Mouse (Mus musculus) 3134 (cell line): ENCODE results near the gene Dip2b.

ENCODE experiments used
- DNase-seq: peaks from one replicate; pipeline ENCODE4 v3.0.0-alpha.2; 2011; ENCODE audit warnings: low spot score; ENCODE audit not compliant: insufficient read length; ENCODE audit errors: extremely low read depth

The Dip2b gene

DNA sequence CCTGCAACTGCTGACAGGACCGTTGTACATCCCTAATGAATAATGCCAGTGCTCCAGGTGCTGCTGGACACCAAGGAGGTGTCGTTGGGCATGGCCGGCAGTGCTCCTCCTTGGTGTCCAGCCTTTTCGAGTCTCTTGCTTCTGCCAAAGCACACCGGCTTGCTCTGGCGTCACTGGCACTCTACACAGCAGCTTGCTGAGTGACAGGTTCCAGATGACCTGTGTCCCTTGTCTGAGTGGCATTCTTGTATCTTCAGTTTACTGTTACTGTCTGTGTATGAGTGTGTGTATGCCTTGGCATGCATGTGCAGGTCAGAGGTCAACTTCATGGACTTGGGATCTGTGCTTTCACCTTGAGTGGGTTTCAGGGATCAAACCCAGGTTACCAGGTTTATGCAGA, 83.0 kb downstream of the Dip2b start:
- DNase-seq: no peak

DNA sequence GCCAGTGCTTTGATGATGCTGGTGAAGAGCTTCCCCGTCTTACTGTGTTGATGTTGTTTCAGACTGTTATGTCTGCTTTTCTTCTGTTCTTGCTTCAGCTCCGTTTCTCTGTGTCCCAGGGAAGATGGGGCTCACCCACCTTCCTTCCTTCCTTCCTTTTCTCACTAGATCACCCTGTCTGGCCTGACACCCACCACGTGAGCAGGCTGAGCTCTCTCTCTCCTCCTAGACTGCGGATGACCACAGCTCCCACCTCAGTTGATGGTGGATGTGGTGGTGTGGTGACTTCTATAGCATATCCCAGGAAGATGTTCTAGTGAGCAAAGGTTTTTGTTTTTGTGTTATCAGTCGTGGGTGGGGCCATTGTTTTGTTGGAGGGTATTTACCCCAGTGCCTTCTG, 85.4 kb downstream of the Dip2b start:
- DNase-seq: no peak

DNA sequence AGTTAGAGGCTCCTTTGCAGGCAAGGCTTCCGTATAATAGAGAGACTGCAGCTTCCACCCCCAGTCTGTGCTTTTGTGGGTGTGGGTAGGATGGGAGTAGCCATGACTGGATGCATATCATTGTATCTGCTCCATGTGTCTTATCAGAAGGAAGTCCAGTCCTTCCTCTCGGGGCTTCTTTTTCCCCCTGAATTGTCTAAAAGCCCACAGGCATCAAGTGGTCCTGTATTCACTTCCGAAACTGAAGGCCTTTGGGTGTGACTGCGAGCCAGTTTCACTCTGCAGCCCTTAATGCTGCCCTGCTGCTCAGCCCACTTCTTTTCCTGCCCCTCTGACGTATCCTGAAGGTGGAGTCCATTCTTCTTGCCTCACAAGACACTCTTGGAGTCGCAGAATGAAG, 86.8 kb downstream of the Dip2b start:
- no peak for DNase-seq

DNA sequence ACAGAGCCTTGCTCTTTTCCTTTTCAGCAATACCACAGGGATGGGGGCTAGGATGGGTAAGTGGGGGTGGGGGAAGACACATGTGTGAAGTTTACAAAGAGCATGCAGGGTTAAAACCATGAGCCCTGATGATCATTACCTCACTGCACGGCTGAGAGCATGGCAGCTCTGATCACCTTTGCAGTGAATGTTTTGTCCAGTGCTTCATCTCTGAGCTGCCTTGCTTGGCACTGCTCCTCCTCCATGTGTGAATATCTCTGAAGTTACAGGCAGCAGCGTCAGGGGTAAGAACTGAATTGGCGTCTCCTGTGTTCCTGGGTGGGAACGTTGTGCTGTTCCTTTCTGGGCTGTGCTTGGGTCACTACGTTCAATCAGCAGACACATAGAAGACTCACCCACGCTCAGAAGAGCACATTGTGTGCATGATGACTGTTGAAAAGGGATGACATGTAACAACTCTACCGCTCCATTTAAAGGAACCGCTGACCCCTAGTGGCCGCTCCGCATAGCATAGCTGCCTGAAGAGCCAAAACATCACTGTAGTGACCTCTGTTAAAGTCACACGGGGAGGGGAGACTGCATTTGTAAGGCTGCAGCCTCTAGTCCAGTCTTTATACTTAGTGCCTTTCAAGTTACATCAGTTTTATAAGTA, 88.1 kb downstream of the Dip2b start:
- peak; percentile 50 for DNase-seq

DNA sequence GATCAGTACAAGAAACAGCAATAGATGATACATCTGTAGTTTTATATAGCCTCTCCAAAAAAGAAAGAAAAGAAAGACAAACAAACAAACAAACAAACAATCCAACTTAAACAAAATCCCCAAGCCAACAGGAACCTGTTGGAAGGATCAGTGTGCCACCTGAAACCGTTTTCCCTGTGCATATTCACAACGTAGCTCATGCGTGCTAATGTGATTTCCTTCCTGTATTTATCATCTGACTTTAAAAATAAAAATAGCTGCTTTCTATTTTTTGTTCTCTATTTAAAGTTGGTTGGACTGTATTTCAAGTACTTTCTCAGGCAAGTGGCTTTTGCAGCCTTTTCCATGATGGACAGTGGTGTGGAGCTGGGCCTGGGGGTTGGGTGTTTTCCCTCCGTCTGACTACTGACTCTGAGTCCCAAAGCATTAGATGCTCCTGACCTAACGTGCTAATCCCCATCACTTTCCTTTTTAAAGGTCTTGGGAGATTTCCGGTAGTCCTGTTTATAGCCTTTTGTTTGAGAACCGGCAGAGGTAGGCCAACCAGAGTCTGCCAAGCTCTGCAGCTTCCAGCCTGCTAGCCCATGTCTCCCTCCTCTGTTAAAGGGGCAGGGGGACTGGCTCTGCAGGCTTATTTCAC, 90.8 kb downstream of the Dip2b start:
- DNase-seq: no peak

DNA sequence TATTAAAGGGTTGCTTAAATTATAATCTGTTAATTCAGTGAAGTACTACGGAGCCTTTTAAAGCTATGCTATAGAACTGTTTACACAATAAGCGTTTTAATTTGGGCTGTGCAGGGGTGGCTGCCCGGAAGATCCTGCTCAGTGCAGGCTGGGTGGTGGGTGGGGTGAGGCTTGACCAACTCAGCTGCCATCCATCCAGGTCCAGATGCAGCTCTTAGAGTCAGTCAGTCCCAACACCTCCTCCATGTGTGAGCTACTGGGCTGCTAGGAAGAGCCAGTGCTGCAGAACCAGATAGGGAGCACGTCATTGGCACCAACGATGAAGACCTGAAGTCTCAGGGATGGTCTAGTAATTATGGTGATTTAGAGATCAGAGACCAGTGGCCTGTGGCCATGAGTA, 101.2 kb downstream of the Dip2b start:
- DNase-seq: no peak

DNA sequence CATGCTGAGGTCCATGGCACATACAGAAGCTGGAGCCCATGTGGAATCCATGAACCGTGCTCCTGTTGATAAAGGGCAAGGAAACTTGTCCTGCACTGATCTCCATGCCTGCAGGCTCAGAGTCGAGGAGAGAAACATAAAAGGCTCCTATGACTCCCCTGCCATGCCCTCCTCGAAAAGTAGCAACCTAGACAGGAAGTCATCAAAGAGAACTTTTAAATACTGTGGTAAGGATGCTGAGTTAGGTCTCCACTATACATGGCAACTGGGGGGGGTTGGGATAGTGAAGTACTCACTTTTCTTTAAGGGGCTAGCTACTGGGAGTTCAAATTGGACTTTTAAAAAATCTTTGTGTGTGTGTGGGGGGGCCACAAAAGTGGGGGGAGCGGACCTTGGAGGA, 102.0 kb downstream of the Dip2b start:
- no peak for DNase-seq

DNA sequence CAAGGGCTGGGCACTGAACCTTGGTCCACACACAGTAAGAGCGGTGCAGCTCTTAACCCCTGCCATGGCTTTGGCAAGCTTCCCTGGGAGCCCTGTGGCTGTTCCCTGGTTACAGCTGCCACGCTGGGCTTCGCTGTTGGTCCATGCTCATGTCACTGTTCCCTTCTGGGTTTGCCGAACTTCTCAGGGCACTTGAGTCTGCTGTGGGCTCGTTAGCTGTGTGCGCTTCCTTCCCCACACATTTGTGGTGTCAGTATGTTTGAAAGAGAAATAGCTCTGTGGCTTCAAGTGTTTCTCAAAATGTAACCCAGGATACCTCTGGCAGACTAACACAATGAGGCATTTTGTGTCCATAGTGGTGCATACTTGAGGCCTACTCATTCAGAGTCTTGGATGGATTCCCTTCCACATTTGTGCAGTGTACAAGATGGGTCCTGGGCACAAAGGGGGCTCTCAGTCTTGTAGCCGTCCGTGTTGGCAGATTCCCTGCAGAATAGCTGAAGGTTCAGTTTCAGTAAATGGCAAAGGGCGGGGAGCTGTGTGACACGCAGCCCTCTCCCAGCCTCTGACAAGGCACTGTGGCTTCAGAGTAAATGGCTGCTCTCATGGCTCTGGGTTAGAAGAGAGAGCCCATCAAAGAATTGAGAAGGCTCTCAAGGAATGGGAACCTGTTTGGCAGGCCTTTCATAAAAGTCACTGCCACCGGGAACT, 104.8 kb downstream of the Dip2b start:
- no peak for DNase-seq

DNA sequence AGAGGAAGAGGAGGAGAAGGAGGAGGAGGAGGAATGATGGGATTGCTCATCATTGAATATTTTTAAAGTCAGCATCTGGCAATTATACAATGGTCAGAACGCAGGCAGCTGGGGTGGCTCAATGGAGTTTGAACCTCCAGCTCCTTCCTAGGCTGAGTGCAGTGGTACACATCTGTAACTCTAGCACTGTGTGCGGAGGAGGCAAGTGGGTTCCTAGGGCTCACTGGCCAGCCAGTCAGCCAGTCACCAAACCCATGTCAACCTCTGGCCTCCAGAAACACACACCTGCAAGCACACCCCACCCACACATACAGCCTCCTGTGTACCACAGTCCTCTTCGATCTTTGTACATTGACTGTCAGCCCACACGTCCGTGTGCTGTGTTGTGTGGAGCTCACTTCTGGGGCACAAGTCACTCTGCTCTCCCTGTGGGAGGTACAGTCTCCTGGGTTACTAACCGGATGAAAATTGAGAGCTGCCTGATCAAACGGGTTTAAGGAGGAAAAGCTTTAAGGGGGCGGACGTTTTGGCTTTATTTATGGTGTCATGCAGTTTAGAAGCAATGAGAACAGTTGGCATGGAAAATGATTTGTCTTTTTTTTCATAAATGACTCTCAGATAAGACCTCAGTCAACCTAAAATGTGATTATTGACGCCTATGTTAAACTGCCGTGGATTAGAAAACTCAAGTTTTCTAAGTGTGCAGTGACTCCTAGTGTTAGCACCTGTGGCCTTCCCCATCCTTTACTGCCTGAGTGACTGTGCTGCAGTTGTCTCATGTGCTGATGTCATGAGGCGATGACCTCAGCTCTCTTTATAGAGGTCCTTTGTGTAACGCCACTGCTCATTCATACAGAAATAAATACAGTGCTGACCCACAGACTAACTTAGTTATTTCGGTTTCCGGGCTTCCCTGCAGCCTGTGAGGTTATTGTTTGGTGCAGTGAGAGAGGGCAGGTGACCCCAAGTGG, 106.7 kb downstream of the Dip2b start:
- DNase-seq: no peak

DNA sequence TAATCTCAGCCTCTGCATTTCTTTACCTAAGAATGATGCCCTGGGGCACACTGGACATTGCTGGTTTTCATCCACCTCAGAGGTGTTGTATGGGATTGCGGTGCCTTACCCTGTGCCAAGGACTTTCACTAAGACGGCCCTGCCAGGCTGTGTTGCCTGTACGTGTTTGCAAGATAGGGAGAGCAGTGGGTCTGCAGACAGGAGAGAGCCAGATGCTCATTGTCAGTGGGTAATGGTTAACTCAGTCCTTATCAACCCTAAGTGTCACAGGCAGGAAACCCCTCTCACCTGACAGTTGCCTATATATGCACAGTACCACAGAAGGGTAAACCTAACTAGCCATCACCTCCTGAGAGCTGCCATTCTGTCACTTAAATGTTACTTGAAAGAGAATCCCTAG, 107.5 kb downstream of the Dip2b start:
- no peak for DNase-seq

DNA sequence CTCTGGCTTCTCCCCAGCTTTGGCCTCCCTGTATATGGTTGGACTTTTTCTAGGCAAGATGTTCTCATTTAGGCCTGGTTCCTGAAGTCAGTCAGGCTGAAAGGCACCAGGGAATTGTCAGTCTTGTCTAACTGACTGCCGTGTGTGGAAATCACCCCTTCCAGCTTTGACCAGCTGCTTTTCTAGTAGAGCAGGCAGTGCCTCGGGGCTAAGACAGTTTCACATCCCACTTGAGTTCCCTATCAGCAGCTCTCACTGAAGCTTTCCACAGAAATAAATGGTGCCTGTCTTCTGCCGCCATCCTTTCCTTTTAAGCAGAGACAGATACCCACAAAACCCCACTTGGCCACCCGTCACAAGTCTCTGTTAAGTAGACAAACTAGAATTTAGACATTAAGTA, 112.1 kb downstream of the Dip2b start:
- DNase-seq: no peak

DNA sequence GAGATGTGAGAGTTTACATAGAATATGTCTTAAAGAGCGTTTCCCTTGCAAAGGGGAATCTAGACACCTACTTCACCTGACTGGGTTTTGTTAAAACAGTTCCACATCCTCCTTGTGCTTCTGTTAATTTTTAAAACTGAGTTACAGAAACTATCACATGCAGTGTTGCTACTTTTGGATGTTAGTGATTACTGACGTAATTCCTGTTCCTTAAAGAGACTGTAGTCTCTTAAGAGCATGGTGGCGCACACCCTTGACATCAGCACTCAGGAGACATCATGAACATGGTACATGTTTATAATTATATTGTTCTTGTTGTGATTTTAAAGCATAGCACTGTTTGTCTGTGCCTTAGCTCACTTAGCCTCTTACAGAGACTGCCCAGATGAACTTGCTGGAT, 113.9 kb downstream of the Dip2b start:
- no peak for DNase-seq

DNA sequence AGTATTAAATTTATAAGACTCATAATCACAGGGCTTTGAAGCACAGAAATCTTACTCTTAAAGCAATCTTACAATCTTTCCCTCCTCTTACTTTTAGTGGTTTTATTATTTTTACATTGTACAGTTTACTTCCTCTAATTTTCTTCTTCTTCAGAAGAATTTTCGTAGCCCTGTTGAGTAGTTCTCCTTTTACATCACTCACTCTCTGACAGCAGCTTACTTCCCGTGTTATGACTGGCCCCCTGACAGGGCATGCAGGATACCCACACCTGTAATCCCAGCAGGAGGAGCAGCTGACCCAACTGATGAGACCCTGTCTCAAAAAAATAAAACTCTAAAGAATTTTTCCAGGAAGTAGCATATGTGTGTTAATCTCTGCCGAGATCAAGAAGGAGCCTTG, 114.6 kb downstream of the Dip2b start:
- DNase-seq: no peak

DNA sequence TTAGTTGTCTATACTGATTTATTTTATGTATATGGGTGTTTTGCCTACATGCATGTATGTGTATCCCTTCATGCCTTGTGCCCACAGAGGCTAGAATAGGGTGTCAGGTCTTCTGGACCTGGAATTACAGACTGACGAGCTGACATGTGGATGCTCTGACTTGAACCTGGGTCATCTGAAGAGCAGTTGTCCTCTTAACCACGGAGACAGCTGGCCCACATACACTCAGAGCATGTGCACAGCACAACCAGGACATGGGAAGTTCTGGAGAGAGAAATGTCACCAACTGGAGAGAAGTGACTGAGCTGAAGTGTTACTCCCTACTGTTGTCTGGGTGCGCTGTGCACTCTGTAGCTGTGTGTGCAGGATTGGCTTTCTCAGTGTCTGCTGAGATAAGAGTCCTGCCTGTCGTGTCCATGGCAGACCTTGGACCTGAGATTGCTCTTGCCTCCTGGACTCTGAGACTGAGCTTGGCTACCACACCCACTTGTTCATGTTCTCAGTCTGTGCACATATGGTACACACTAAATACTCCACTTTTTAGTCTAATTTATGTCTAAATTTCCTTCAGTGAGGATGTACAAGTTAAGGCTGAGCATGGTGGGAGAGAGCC, 117.7 kb downstream of the Dip2b start:
- no peak for DNase-seq

DNA sequence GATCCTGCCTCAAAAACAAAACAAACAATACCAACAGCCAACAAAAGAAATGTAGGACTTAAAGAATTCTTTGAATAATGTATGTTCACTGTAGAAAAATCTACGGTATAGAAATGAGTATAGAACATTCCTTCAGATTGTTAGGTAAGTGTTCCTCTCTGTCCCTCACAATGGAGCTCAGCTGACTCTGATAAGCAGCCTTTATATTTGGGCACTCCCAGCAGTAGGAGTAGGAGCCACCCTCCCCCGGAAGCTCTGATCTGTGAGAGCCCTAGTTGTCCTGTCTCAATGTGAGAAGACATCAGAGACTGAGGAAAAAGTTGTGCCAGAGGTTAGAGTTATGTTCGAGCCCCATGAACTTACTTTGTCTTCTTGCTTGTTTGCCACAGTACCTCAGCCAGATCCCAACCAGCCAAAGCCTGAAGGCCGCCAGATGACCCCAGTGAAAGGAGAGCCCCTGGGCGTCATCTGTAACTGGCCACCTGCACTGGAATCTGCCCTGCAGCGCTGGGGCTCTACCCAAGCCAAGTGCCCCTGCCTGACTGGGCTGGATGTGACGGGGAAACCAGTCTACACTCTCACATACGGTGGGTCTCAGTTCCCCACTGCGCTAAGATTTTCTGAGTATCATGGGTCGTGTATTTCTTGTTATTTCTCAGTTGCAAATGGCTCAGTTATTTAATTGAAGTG, 118.5 kb downstream of the Dip2b start:
- DNase-seq: no peak

DNA sequence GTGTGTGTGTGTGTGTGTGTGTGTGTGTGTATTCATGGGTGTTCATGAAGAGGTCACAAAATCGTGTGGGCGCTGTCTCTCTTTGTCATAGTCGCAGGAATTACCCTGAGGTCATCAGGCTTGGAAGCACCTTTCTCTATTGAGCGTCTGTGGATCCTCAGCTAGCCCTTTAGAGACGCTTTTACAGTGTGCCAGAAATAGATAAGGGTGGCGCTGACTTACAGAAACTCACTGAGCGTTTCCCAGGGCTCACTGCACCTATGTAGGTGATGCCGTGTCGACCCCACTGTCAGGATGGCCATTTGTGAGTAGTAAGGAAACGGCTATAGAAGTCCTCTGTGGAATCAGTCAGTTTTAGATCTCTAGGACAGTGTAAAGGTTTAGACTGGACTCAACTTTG, 120.5 kb downstream of the Dip2b start:
- no peak for DNase-seq

DNA sequence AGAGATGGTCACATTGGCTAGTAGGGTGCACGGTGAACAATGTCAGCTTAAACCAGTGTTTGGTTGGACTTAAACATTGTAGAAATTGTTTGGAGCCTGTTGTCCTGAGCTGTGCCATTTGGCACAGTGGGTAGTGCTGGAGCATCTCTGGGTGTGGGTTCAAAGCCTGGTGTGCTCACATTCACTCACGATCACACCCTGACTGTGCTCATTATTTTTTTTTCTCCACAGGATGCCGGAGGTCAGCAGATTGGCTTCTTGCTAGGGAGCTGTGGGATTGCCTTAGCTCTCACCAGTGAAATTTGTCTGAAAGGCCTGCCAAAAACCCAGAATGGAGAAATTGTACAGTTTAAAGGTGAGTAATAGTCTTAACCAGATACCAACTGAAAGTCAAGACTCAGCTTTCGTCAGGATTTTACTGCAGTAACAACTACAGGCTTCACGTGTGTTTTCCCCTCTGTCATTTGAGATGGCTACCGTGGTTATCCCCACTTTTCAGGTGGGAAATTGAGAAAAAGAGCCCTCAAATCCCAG, 123.3 kb downstream of the Dip2b start:
- no peak for DNase-seq

DNA sequence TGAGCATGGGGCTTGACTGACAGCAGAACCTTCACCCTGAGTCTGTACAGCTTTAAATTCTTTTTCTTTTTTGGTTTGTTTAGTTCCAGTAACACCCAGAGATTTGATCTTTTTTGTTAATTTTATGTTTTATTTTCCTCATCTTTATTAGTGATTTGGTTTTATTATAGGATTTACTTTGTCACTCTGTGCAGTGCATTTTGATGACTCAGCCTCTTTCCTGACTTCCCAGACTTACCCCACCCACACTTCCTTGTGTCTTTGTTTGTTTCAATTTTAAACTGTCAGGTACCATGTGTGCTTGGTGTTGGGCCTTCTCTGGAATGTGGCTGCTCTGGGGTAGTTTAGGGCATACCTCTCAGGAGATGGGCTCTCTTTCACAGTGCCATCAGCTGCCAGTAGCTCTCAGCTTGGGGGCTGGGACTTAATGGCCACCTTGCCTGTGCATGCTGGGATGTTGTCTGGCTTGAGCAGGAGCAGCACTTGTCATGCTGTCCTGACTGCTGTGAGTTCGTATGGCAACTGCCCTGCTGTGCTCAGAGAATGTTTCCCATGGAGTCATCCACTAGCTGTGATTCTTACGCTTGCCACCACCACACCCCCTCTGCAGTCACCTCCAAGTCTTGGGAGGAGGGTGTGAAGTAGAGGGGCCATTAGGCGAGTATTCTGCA, 125.1 kb downstream of the Dip2b start:
- DNase-seq: no peak

DNA sequence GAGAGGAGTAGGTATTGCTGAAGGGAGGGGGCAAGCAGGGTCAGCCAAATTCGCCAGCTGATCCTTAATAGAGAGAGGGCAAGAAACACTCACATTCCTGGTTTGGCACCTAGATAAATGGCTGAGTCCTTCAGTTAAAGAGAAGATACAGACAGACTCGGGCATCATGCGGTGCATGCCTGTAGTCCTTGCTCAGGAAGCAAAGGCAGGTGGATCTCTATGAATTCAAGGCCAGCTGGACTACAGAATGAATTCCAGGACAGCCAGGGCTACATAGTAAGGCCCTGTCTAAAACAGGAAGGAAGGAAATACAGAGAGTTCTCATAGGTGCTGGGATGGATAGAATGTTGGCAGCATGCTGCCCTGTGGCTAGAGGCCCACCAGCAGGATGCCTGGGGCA, 128.0 kb downstream of the Dip2b start:
- DNase-seq: no peak
